Mouse (Mus musculus) spleen, adult 2 months (tissue): ENCODE measurements around the gene Sugp1. TPM values are rescaled to one million over a fixed set of nuclear protein-coding genes. Genes with fewer than 3 reads are reported as not detected.

Experiments used
- DNase-seq, 2 experiments: peaks; one replicate each; pipeline versions ENCODE4 v3.0.0 to v3.0.0-alpha.2; 2012 to 2021; ENCODE audit warnings: low spot score in 2 of 2, low read depth in 1 of 2
- H3K27ac ChIP-seq: fragments of 200-500 bp; 2 replicates; pipeline ENCODE4 v1.5.1; 2012; ENCODE audit warnings: low read length, inconsistent platforms; ENCODE audit not compliant: insufficient read depth
- H3K27me3 ChIP-seq: fragments of 200-500 bp; 2 replicates; pipeline ENCODE4 v1.6.1; 2012; ENCODE audit warnings: mild to moderate bottlenecking, moderate library complexity, low read length, inconsistent platforms; ENCODE audit not compliant: control insufficient read depth, insufficient read depth
- H3K36me3 ChIP-seq: fragments of 200-500 bp; 2 replicates; pipeline ENCODE4 v1.6.1; 2012; ENCODE audit warnings: mild to moderate bottlenecking, low read length, inconsistent platforms; ENCODE audit not compliant: control insufficient read depth, insufficient read depth
- H3K4me1 ChIP-seq: fragments of 200-500 bp; 2 replicates; pipeline ENCODE4 v1.6.1; 2011; ENCODE audit warnings: inconsistent platforms; ENCODE audit not compliant: control insufficient read depth, insufficient read depth, insufficient read length
- H3K4me3 ChIP-seq: fragments of 200-500 bp; 2 replicates; pipeline ENCODE4 v1.5.1; 2011; ENCODE audit warnings: mild to moderate bottlenecking, inconsistent platforms; ENCODE audit not compliant: insufficient read depth, insufficient read length; ENCODE audit errors: extremely low read depth
- CTCF ChIP-seq: fragments of 200-500 bp; IDR thresholded peaks from 2 replicates; pipeline ENCODE4 v1.5.1; 2011; ENCODE audit warnings: mild to moderate bottlenecking, inconsistent platforms; ENCODE audit not compliant: insufficient read depth, insufficient read length, insufficient replicate concordance; ENCODE audit errors: extremely low read depth
- POLR2A ChIP-seq: fragments of 200-500 bp; IDR thresholded peaks from 2 replicates; pipeline ENCODE4 v1.6.1; 2011; ENCODE audit warnings: low read depth, low read length, inconsistent platforms
- WGBS: fragments of 180-500 bp; shearing (Covaris S2); methylation state at CpG from one replicate; pipeline ENCODE4 v1.1.7; 2018; 5-methylcytosine and 5-hydroxymethylcytosine counted together
- polyA plus RNA-seq: library from polyadenylated mRNA; depleted of rRNA; stranded (reverse); fragments of >200 nt; gene quantifications from 2 replicates; pipeline ENCODE4 v1.2.3, GENCODE M21; 2012

Sugp1 gene
- polyA plus RNA-seq, 1 experiment = 9.4 TPM

DNA sequence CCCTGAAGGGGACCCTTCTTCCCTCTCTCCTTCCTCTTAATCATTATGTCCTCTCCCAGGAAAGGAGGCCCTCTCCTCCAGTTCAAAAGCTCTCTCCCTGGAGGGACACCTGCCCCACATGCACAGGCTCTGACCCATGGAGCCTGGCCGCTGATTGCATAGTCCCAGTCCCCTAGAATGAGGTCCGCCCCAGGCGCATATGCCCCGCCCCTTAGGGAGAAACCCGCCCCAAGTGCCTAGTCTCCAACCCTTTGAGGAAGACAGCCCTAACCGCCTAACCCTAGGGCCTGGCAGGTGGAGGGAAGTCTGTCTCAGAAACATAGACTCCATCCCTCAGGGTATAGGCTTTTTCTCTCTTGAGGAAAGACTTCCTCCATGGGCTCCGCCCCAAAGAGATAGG, 44.6 kb downstream of the Sugp1 start:
- WGBS = 7% methylated on average over 7 of the region's 7 CpGs
- Histone ChIP-seq H3K36me3 (no peaks in the 10 kb centered on the region), H3K27ac (no peak overlapping the region), H3K27me3 (peaks cover 12% of the 10 kb centered on the region), H3K4me1 (peaks cover 5% of the 10 kb centered on the region; the same call in 1 of the 2 replicates), H3K4me3 (no peak overlapping the region)
- no peak for DNase-seq
- no peak for TF ChIP-seq POLR2A
- TF ChIP-seq CTCF = no peak

DNA sequence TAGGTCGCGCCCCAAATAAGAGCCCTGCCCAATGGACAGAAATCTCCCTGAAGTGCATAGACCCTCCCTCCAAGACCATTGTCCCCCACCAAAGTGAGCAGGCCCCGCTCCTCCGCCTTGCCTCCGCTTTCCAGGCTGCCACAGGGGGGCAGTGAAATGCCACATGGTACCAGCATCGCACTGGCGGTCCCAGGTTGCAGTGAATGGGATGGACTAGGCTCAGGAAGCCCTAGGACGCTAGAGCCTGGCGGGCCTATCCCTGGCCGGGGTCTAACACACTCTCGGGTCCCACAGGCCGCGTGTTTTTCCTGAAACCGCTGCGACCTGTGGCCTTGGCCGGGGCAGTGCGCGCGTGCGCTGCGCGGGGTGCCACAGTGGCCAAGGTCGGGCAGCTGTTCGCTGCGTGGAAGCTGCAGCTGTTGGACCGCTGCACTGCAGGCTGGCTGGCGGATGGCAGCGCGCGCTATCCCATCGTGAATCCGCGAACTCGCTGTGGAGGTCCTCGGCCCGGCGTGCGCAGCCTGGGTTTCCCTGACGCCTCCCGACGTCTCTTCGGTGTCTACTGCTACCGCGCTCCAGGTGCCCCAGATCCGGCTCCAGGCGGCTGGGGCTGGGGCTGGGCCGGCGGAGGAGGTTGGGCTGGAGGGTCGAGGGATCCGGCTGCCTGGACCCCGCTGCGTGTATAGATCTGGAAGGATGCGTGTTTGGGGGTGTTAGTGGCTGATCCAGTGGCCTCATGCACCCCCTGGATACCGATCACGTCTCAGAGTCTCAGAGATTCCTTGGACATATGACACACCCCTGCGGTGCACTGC, 45.4 kb downstream of the Sugp1 start:
- Histone ChIP-seq H3K4me1 (peaks cover 5% of the 10 kb centered on the region; the same call in 1 of the 2 replicates), H3K36me3 (no peaks in the 10 kb centered on the region), H3K27ac (no peak overlapping the region), H3K4me3 (no peak overlapping the region), H3K27me3 (peaks cover 12% of the 10 kb centered on the region)
- peak in 1 of 2 experiments; percentile 17 for DNase-seq
- WGBS = 10% methylated on average over 56 of the region's 56 CpGs
- TF ChIP-seq POLR2A (no peak), CTCF (peak; percentile 51; the same call in 1 of the 2 replicates)

DNA sequence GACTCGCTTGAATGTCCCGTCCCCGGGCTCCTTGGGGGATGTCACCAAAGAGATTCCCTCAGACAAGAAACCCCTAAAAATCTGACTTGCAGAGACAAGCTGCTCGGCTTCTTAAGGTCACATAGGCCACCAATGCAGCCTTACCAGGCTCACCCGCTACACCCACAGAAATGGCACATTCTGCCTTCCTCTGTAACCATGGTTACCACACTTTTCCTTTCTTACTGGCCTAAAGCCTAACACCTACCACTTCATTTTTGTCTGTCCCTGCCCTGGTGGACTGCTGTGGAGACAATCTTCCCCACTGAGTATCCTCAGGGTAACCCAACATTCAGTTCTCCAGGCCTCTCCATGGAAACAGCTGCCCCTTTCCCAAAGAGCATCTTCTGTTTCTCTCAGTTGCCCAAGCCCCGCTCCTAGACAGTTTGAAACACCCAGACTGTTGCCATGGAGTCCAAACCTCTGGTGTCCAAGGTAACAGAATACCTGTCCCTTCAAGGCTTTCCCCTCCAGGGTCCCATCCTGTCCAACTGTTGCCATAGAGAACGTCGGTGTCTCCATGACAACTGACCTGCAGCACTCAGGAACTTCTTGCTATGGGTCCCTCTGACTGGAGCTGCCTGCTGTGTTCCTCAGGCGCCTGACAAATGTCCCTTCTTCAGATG, 46.8 kb downstream of the Sugp1 start:
- Histone ChIP-seq H3K4me1 (peaks cover 3% of the 10 kb centered on the region; the same call in 1 of the 2 replicates), H3K4me3 (no peak overlapping the region), H3K27me3 (peaks cover 8% of the 10 kb centered on the region), H3K27ac (no peak overlapping the region), H3K36me3 (no peaks in the 10 kb centered on the region)
- 71% methylated on average over 9 of the region's 9 CpGs for WGBS
- DNase-seq = no peak
- no peak for TF ChIP-seq POLR2A
- TF ChIP-seq CTCF = no peak

DNA sequence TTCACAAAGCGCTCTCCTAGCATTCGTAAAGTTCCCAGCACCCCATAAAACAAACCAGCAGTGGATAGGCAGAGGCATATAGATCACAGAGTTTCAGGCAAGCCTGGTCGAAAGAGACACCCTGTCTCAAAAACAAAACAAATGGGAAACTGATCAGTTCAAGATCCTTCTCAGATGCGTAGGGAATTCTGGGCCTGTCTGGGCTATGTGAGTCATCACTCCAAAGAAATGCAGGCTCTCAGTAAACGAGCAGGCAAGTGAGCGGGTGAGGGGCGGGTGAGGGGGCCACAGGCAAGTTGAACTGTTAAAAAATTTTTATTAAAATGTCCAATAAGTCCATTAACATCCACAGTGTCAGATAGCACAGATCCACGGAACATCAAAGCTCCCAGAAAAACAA, 50.2 kb downstream of the Sugp1 start:
- Histone ChIP-seq H3K4me3 (no peak overlapping the region), H3K36me3 (no peaks in the 10 kb centered on the region), H3K27me3 (peaks cover 1% of the 10 kb centered on the region; the same call in 1 of the 2 replicates), H3K27ac (no peak overlapping the region), H3K4me1 (peaks cover 3% of the 10 kb centered on the region; the same call in 1 of the 2 replicates)
- TF ChIP-seq CTCF (no peak), POLR2A (no peak)
- 82% methylated on average over 8 of the region's 8 CpGs for WGBS
- no peak for DNase-seq

DNA sequence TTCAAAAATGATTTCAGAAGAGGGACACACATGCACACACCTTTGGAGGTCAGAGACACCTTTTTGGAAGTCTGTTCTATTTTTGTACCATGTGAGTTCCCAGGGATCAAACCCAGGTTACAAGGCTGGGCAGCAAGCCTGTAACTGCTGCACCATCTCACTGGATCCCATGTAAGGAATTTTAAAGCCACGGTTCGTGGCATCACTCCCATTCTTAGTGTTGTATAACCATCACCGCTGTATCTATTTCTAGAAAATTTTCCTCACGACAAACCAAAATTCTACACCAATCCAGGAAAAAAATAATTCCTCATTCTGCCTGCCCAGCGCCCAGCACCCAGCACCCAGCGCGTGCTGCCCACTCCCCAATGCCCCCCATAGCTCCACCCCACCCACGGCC, 56.7 kb downstream of the Sugp1 start:
- Histone ChIP-seq H3K27ac (no peak overlapping the region), H3K27me3 (no peaks in the 10 kb centered on the region), H3K4me1 (no peaks in the 10 kb centered on the region), H3K36me3 (no peaks in the 10 kb centered on the region), H3K4me3 (no peak overlapping the region)
- TF ChIP-seq CTCF = no peak
- no peak for DNase-seq
- 68% methylated on average over 8 of the region's 8 CpGs for WGBS

DNA sequence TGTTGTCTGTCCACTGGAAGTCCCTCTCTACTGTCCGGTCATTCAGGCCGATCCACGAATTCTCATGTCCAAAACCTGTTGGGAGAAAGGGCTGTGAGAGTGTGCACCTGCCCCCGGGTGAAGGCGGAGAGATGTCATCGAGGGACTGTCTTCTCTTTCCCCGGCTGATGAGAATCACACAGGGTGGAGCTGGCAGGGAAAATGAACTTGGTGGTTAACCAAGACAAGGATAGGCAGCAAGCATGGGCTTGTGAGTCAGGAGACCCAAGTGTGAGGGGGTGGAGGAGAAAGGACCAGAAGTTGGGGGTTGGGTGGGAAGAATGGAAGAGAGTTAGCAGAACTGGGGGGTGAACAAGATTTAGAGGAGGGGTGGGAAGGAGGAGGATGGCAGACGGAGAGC, 57.6 kb downstream of the Sugp1 start:
- WGBS = 79% methylated on average over 8 of the region's 8 CpGs
- Histone ChIP-seq H3K4me1 (no peaks in the 10 kb centered on the region), H3K4me3 (no peak overlapping the region), H3K36me3 (no peaks in the 10 kb centered on the region), H3K27me3 (no peaks in the 10 kb centered on the region), H3K27ac (no peak overlapping the region)
- DNase-seq = no peak
- TF ChIP-seq CTCF (no peak), POLR2A (no peak)

DNA sequence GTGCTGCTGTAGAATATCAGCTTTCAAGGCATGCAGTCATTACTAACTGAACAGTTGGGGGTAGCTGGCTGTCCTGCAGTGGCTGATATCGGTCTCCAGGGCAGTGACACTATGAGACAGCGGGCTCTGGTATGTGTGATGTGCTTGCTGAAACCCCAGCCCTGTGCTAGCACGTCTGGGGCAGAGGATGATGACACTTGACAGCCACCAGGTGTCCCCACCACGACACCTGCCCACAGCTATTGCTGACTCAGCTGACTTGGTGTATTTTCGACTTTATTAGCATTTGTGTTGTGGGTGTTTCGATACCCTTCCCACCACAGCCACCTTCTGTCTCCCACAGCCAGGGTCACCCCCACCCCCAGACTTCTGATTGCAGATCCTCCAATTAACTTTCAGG, 61.9 kb downstream of the Sugp1 start:
- 8% methylated on average over 6 of the region's 6 CpGs for WGBS
- Histone ChIP-seq H3K27ac (no peak overlapping the region), H3K4me1 (no peaks in the 10 kb centered on the region), H3K36me3 (no peaks in the 10 kb centered on the region), H3K4me3 (no peak overlapping the region), H3K27me3 (no peaks in the 10 kb centered on the region)
- peak; percentile 39 to 59 for DNase-seq
- TF ChIP-seq CTCF (peak; percentile 89; the same call in 1 of the 2 replicates), POLR2A (no peak)
